Mouse (Mus musculus) liver, adult 2 months (tissue): ENCODE measurements at regions not wholly inside any gene's neighbourhood (a gene's known extent, or its start where the extent isn't known, plus 50 kb on each side); places are given as distances from the start of the nearest gene placed in this dataset.

Source experiments
- CTCF ChIP-seq: fragments of 200-500 bp; IDR thresholded peaks from 2 replicates; pipeline ENCODE4 v1.5.1; 2011; ENCODE audit warnings: low read depth, low read length, control low read depth
- POLR2A ChIP-seq: fragments of 200-500 bp; IDR thresholded peaks from 2 replicates; pipeline ENCODE4 v1.6.1; 2011; ENCODE audit warnings: low read length, control low read depth; ENCODE audit not compliant: insufficient read depth; ENCODE audit errors: extremely low read depth

DNA sequence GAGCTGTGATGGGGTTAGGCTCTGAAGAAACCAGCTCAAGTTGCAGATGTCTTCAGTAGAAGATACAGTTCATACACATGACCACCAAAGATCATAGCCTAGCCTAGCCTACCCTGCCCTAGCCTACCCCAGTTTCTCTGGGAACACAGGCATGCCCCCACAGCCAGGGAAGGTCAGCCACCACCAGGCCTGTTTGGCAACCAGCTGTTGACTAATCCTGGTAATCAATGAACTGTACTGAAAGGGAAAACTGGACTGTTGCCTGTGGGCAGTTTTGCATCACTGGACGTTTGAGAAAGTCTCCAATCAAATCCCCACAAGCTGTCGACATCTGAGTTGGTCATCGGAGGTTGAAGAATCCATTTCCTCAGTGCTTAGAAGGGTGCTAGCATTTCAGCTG is 276.5 kb upstream of the Eef2kmt start:
- TF ChIP-seq CTCF: no peak
- TF ChIP-seq POLR2A: no peak
